ENCODE assay signal across 29 mouse cellular contexts in the genomic region with DNA sequence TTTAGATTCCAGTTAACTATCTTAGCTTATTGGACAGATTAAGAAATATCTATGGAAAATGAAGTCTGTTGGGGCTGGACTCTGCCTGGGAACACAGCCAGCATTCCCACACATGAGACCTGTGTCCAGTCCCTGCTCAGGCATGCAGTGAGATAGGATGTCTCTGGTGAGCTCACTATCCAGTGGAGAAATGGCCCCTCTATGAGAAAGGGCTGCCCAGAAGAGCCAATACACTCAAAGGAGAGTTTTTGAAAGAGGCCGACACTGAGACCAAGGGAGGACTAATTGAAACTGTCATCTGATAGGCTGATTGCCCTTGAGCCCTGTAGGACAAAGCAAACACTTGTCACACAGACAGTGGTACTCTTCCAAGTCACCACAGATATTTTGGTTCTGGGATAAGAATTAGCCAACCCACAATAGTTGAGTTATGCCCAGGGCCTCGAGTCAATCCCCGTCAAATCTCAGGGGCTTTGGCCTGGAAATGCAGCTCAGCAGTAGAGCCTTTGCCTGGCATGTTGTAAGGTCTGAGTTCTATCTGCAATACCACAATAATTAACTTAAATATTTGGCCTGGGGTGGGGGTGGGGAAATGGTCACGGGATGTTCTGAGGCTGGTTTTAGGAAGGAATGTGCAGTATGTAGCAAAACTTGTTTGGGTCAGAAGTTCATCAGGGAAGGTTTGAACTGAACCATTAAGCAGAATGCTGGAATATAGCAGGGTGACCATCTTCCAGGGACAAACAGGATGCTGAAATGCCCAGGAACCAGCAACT. TPM values are rescaled to one million over a fixed set of nuclear protein-coding genes. Genes with fewer than 3 reads are reported as not detected.
DNase-seq lines count a peak whose midpoint lies in the region; ATAC-seq and TF ChIP-seq lines count a peak whose summit lies in the region.
"Had no signal": no experiment of that assay in that cellular context is flagged by ENCODE, and none has a peak within 500 bp of the region (broad histone marks: within the 10 kb centered on the region; RNA-seq: fewer than 3 reads in every experiment).

No protein-coding gene starts in this region.

- WGBS in heart, embryonic 11.5 days (ENCODE audit: insufficient replicate concordance) = 51% methylated on average over 4 of the region's 4 CpGs
- 40% methylated on average over 4 of the region's 4 CpGs for WGBS in heart, postnatal 0 days

- H3K4me3 ChIP-seq in heart, embryonic 11.5 days (ENCODE audit: low read depth, low read length) = no peak overlapping the region
- H3K4me3 ChIP-seq in heart, postnatal 0 days (ENCODE audit: low read depth, low read length) = no peak overlapping the region
- H3K4me3 ChIP-seq: embryonic facial prominence, embryonic 15.5 days; hindbrain, embryonic 12.5 days; kidney, embryonic 15.5 days; limb, embryonic 12.5 days; liver, embryonic 12.5 days; megakaryocyte, embryonic 14.5 days; neural tube, embryonic 12.5 days; stomach, embryonic 15.5 days had no signal

- H3K9ac ChIP-seq in heart, embryonic 11.5 days (ENCODE audit: low read depth, low read length) = no peak overlapping the region
- no peak overlapping the region for H3K9ac ChIP-seq in heart, postnatal 0 days (replicated peaks; ENCODE audit: low read depth, low read length)
- H3K9ac ChIP-seq: embryonic facial prominence, embryonic 15.5 days; hindbrain, embryonic 12.5 days; kidney, embryonic 15.5 days; limb, embryonic 12.5 days; liver, embryonic 12.5 days; neural tube, embryonic 12.5 days; stomach, embryonic 15.5 days had no signal

- intact Hi-C loops in heart, postnatal 36 days (cut with DNase I) = no loop called here

- no peak overlapping the region for H3K4me2 ChIP-seq in heart, embryonic 11.5 days
- no peak overlapping the region for H3K4me2 ChIP-seq in heart, postnatal 0 days (ENCODE audit: low read depth, low read length)
- H3K4me2 ChIP-seq: embryonic facial prominence, embryonic 15.5 days; hindbrain, embryonic 12.5 days; kidney, embryonic 15.5 days; liver, embryonic 12.5 days; neural tube, embryonic 12.5 days; stomach, embryonic 15.5 days had no signal

- no peak for DNase-seq in heart, postnatal 36 days
- DNase-seq in heart, postnatal 0 days (ENCODE audit: low spot score) = no peak
- DNase-seq in heart, adult 8-10 months (ENCODE audit: low spot score) = no peak
- peak; percentile 85 for DNase-seq in Muller cell, postnatal 12 days (ENCODE audit: inconsistent ontology term)
- DNase-seq in yolk sac, embryonic 10.5 days (ENCODE audit: low spot score) = peak; percentile 66
- DNase-seq in urinary bladder, adult 18-20 months (ENCODE audit: low spot score in 2 of 2) = no peak
- DNase-seq: adrenal gland, postnatal 25 days; cerebellum, adult 9-10 months; kidney, adult 11 months; lung, adult 2 months; lung, postnatal 36 days; thymus, adult 18-20 months; thymus, postnatal 36 days had no signal

- H3K27ac ChIP-seq in heart, embryonic 11.5 days (ENCODE audit: low read depth, low read length) = peak overlapping the region; percentile 11; the same call in 1 of the 2 replicates
- peak overlapping the region; percentile 4; the same call in 1 of the 2 replicates for H3K27ac ChIP-seq in heart, postnatal 0 days (ENCODE audit: low read depth)
- H3K27ac ChIP-seq: embryonic facial prominence, embryonic 15.5 days; hindbrain, embryonic 12.5 days; kidney, embryonic 15.5 days; liver, embryonic 12.5 days; neural tube, embryonic 12.5 days; stomach, embryonic 15.5 days had no signal

- ATAC-seq in heart, embryonic 11.5 days (replicated peaks; ENCODE audit: insufficient number of reproducible peaks, low FRiP score, low TSS enrichment) = no peak
- no peak for ATAC-seq in heart, postnatal 0 days (ENCODE audit: insufficient read depth, low read depth)
- ATAC-seq: activated CD4-positive, CD25-positive, alpha-beta regulatory T cell, adult 4 months; liver, embryonic 12.5 days had no signal

- no peaks in the 10 kb centered on the region for H3K9me3 ChIP-seq in heart, embryonic 11.5 days (replicated peaks; ENCODE audit: control insufficient read depth, low read length)
- no peaks in the 10 kb centered on the region for H3K9me3 ChIP-seq in heart, postnatal 0 days (replicated peaks; ENCODE audit: control insufficient read depth, low read length)
- H3K9me3 ChIP-seq: embryonic facial prominence, embryonic 15.5 days; hindbrain, embryonic 12.5 days; kidney, embryonic 15.5 days; liver, embryonic 12.5 days; megakaryocyte, embryonic 14.5 days; neural tube, embryonic 12.5 days; stomach, embryonic 15.5 days had no signal

- TF ChIP-seq CTCF in heart, postnatal 0 days (IDR thresholded peaks at IDR 0.05; ENCODE audit: low read depth) = no peak

- H3K4me1 ChIP-seq in heart, embryonic 11.5 days (ENCODE audit: control insufficient read depth, insufficient read depth, low read length) = peaks cover 11% of the 10 kb centered on the region
- H3K4me1 ChIP-seq in heart, postnatal 0 days (ENCODE audit: control insufficient read depth, insufficient read depth) = peaks cover 15% of the 10 kb centered on the region
- H3K4me1 ChIP-seq: liver, embryonic 12.5 days had no signal

- no peaks in the 10 kb centered on the region for H3K36me3 ChIP-seq in heart, embryonic 11.5 days (ENCODE audit: control insufficient read depth, insufficient read depth, low read length)
- no peaks in the 10 kb centered on the region for H3K36me3 ChIP-seq in heart, postnatal 0 days (replicated peaks; ENCODE audit: control insufficient read depth, insufficient read depth, low read length)
- H3K36me3 ChIP-seq: embryonic facial prominence, embryonic 15.5 days; hindbrain, embryonic 12.5 days; kidney, embryonic 15.5 days; limb, embryonic 12.5 days; liver, embryonic 12.5 days; neural tube, embryonic 12.5 days; stomach, embryonic 15.5 days had no signal

- no peaks in the 10 kb centered on the region for H3K27me3 ChIP-seq in heart, embryonic 11.5 days (ENCODE audit: control insufficient read depth, insufficient read depth, low read length)
- H3K27me3 ChIP-seq in heart, postnatal 0 days (ENCODE audit: control insufficient read depth, insufficient read depth, low read length) = no peaks in the 10 kb centered on the region
- H3K27me3 ChIP-seq: hindbrain, embryonic 12.5 days; kidney, embryonic 15.5 days; limb, embryonic 12.5 days; neural tube, embryonic 12.5 days; stomach, embryonic 15.5 days had no signal

- no peak for TF ChIP-seq EP300 in heart, postnatal 0 days (IDR thresholded peaks at IDR 0.05; ENCODE audit: low read depth)

RNA-seq across cellular contexts. Expression of a gene that starts 6.2 kb away (rescaled TPM):
- 0.73 TPM in 1 of 2 replicates, not detected in the other for polyA plus RNA-seq in heart, embryonic 11.5 days (2014; fragmentation: Nextera tagmentation; extraction: Ambion mirVana)
- total RNA-seq in heart, postnatal 36 days (2021) = not detected
- not detected in 2 replicates for total RNA-seq in heart, postnatal 0 days (2014; rRNA removed; ENCODE audit: low replicate concordance)
- 0.15 TPM in 2 replicates for polyA plus RNA-seq in heart, postnatal 0 days (2015; fragmentation: Nextera tagmentation; extraction: Ambion mirVana)
- under 1 TPM in 2 of 4 experiments, not detected in 2; 0.37 to 0.47 TPM for total RNA-seq in heart, adult 8-10 months (2022)
- total RNA-seq: ES-E14; granulocyte monocyte progenitor cell, adult 5-6 weeks; left cerebral cortex, postnatal 14 days had no signal
- polyA plus RNA-seq: activated CD4-positive, CD25-positive, alpha-beta regulatory T cell, adult 4 months; embryonic facial prominence, embryonic 15.5 days; forebrain, embryonic 14.5 days; kidney, embryonic 15.5 days; liver, embryonic 12.5 days; midbrain, embryonic 14.5 days; neural tube, embryonic 12.5 days; stomach, embryonic 15.5 days had no signal

RNA-seq across cellular contexts. Expression of a gene that starts 29.7 kb away (rescaled TPM):
- polyA plus RNA-seq in heart, embryonic 11.5 days (2014; fragmentation: Nextera tagmentation; extraction: Ambion mirVana) = 10.8 TPM in 2 replicates
- 10 to 100 TPM; 28.4 to 28.9 TPM for total RNA-seq in heart, postnatal 36 days (2021)
- 17.3 and 20.9 TPM in 2 replicates for total RNA-seq in heart, postnatal 0 days (2014; rRNA removed; ENCODE audit: low replicate concordance)
- polyA plus RNA-seq in heart, postnatal 0 days (2015; fragmentation: Nextera tagmentation; extraction: Ambion mirVana) = 7.3 and 8.3 TPM in 2 replicates
- 10 to 100 TPM; 29.6 to 38.3 (median 33.6) TPM for total RNA-seq in heart, adult 8-10 months (2022)

RNA-seq across cellular contexts. Expression of a gene that starts 30.4 kb away (rescaled TPM):
- not detected in 2 replicates for polyA plus RNA-seq in heart, embryonic 11.5 days (2014; fragmentation: Nextera tagmentation; extraction: Ambion mirVana)
- total RNA-seq in heart, postnatal 36 days (2021) = under 1 TPM in 1 of 2 experiments, not detected in 1; 0.35 TPM
- total RNA-seq in heart, postnatal 0 days (2014; rRNA removed; ENCODE audit: low replicate concordance) = not detected in 2 replicates
- not detected in 2 replicates for polyA plus RNA-seq in heart, postnatal 0 days (2015; fragmentation: Nextera tagmentation; extraction: Ambion mirVana)
- total RNA-seq in heart, adult 8-10 months (2022) = 1 to 10 TPM; 1.4 to 3.6 (median 2.5) TPM
- total RNA-seq: adrenal gland, postnatal 25 days; granulocyte monocyte progenitor cell, adult 5-6 weeks had no signal
- polyA plus RNA-seq: activated CD4-positive, CD25-positive, alpha-beta regulatory T cell, adult 4 months; brain, embryonic 14.5 days; forebrain, embryonic 14.5 days; limb, embryonic 12.5 days; liver, embryonic 12.5 days; midbrain, embryonic 14.5 days; stomach, embryonic 15.5 days had no signal

Comparison
In these comparisons a context has a peak if more than half of its experiments do, and no peak if none do; other contexts are left out.
1. DNase-seq: peak in Muller cell, postnatal 12 days (single experiment) and yolk sac, embryonic 10.5 days (single experiment); none in heart, postnatal 36 days (0 of 2), heart, postnatal 0 days (single experiment), heart, adult 8-10 months (single experiment) and urinary bladder, adult 18-20 months (0 of 2).